8 mouse cellular contexts compared by ENCODE assay signal in genomic region chr9:102353056-102353635, GRCm38 (mm10). TPM values are rescaled to one million over a fixed set of nuclear protein-coding genes. Genes with fewer than 3 reads are reported as not detected.
DNase-seq lines count a peak whose midpoint lies in the region; ATAC-seq lines count a peak whose summit lies in the region.

No protein-coding gene starts in this region.

- peak overlapping the region; percentile 65 for H3K9ac ChIP-seq in intestine, embryonic 16.5 days (ENCODE audit: low read depth, low read length)
- peak overlapping the region; percentile 81 for H3K9ac ChIP-seq in neural tube, embryonic 15.5 days (replicated peaks)

- DNase-seq in cerebellum, adult 9-11 months: peak; percentile 52
- peak; percentile 61 for DNase-seq in retina, postnatal 1 day
- no peak for DNase-seq in retina, embryonic 14.5 days (ENCODE audit: low spot score)
- DNase-seq in adrenal gland, adult 8-10 months: no peak
- DNase-seq in lung, postnatal 25 days (ENCODE audit: low spot score): no peak

- peaks cover 7% of the 10 kb centered on the region; the same call in 1 of the 2 replicates for H3K4me1 ChIP-seq in intestine, embryonic 16.5 days (ENCODE audit: control insufficient read depth, insufficient read depth, low read length)
- peaks cover 39% of the 10 kb centered on the region for H3K4me1 ChIP-seq in neural tube, embryonic 15.5 days

- peak overlapping the region; percentile 56 for H3K4me3 ChIP-seq in intestine, embryonic 16.5 days (ENCODE audit: low read length)
- H3K4me3 ChIP-seq in neural tube, embryonic 15.5 days (replicated peaks): peak overlapping the region; percentile 76

- peak overlapping the region; percentile 92 for H3K4me2 ChIP-seq in intestine, embryonic 16.5 days (ENCODE audit: low read depth, low read length)
- peak overlapping the region; percentile 87 for H3K4me2 ChIP-seq in neural tube, embryonic 15.5 days

- H3K9me3 ChIP-seq in intestine, embryonic 16.5 days (ENCODE audit: control insufficient read depth, low read length): no peaks in the 10 kb centered on the region
- H3K9me3 ChIP-seq in neural tube, embryonic 15.5 days (replicated peaks): no peaks in the 10 kb centered on the region

- WGBS in intestine, embryonic 16.5 days: under 1% methylated on average over 38 of the region's 38 CpGs
- WGBS in neural tube, embryonic 15.5 days: under 1% methylated on average over 38 of the region's 38 CpGs

- no peak for ATAC-seq in cerebellum, adult (ENCODE audit: insufficient number of reproducible peaks, low FRiP score, low TSS enrichment)
- no peak for ATAC-seq in intestine, embryonic 16.5 days
- no peak for ATAC-seq in neural tube, embryonic 15.5 days (ENCODE audit: low FRiP score)

- H3K27ac ChIP-seq in intestine, embryonic 16.5 days (ENCODE audit: low read length): no peak overlapping the region
- peak overlapping the region; percentile 84 for H3K27ac ChIP-seq in neural tube, embryonic 15.5 days (replicated peaks)

- peaks cover 76% of the 10 kb centered on the region for H3K27me3 ChIP-seq in intestine, embryonic 16.5 days (replicated peaks; ENCODE audit: control insufficient read depth, insufficient read depth, low read length)
- H3K27me3 ChIP-seq in neural tube, embryonic 15.5 days (replicated peaks): peaks cover 38% of the 10 kb centered on the region

- no peaks in the 10 kb centered on the region for H3K36me3 ChIP-seq in intestine, embryonic 16.5 days (ENCODE audit: control insufficient read depth, insufficient read depth, low read length)
- no peaks in the 10 kb centered on the region for H3K36me3 ChIP-seq in neural tube, embryonic 15.5 days

RNA-seq across cellular contexts. Expression of gene Ephb1, which starts 1.3 kb away (rescaled TPM):
- 5.0 and 5.1 TPM in 2 replicates for polyA plus RNA-seq in intestine, embryonic 16.5 days (2015; fragmentation: Nextera tagmentation; extraction: Ambion mirVana)
- polyA plus RNA-seq in neural tube, embryonic 15.5 days (2015; fragmentation: Nextera tagmentation; extraction: Ambion mirVana): 33.0 and 38.8 TPM in 2 replicates
- 1 to 10 TPM; 1.2 to 3.1 (median 2.0) TPM for total RNA-seq in adrenal gland, adult 8-10 months (2022)

Comparison
In these comparisons a context has a peak if more than half of its experiments do, and no peak if none do; other contexts are left out.
1. DNase-seq: peak in cerebellum, adult 9-11 months (single experiment) and retina, postnatal 1 day (single experiment); none in retina, embryonic 14.5 days (single experiment), adrenal gland, adult 8-10 months (single experiment) and lung, postnatal 25 days (single experiment).